In genomic region chr3:84715073-84715768, GRCm38 (mm10) we compare ENCODE assay signal across 10 mouse cellular contexts. TPM values are rescaled to one million over a fixed set of nuclear protein-coding genes. Genes with fewer than 3 reads are reported as not detected.
A peak's percentile ranks its signal among the peaks of the same experiment; 100 is the strongest.
DNase-seq lines count a peak whose midpoint lies in the region; ATAC-seq lines count a peak whose summit lies in the region.
"Had no signal": no experiment of that assay in that cellular context is flagged by ENCODE, and none has a peak within 500 bp of the region (broad histone marks: within the 10 kb centered on the region; RNA-seq: fewer than 3 reads in every experiment).

No protein-coding gene starts in this region.

- H3K4me1 ChIP-seq in heart, embryonic 16.5 days (ENCODE audit: control insufficient read depth, insufficient read depth, low read length): no peaks in the 10 kb centered on the region
- H3K4me1 ChIP-seq in heart, embryonic 11.5 days (ENCODE audit: control insufficient read depth, insufficient read depth, low read length): no peaks in the 10 kb centered on the region
- peaks cover 39% of the 10 kb centered on the region for H3K4me1 ChIP-seq in megakaryocyte, embryonic 14.5 days
- H3K4me1 ChIP-seq: forebrain, embryonic 15.5 days; kidney, embryonic 15.5 days had no signal

- 76% methylated on average over 15 of the region's 15 CpGs for WGBS in heart, embryonic 16.5 days
- WGBS in heart, embryonic 11.5 days (ENCODE audit: insufficient replicate concordance): 84% methylated on average over 15 of the region's 15 CpGs

- H3K4me2 ChIP-seq in heart, embryonic 16.5 days (ENCODE audit: low read depth, low read length): no peak overlapping the region
- no peak overlapping the region for H3K4me2 ChIP-seq in heart, embryonic 11.5 days
- H3K4me2 ChIP-seq: forebrain, embryonic 15.5 days; kidney, embryonic 15.5 days had no signal

- DNase-seq in A20 (ENCODE audit: low read depth, low spot score): peak; percentile 85
- no peak for DNase-seq in layer of hippocampus, postnatal 14 days (ENCODE audit: low spot score in 2 of 2)
- no peak for DNase-seq in c-Kit-positive CD71-positive TER-119-positive erythroid progenitor cells, embryonic 14.5 days (ENCODE audit: low spot score)
- no peak for DNase-seq in urinary bladder, postnatal 25 days (ENCODE audit: low spot score)

- H3K9ac ChIP-seq in heart, embryonic 16.5 days (ENCODE audit: low read length): no peak overlapping the region
- no peak overlapping the region for H3K9ac ChIP-seq in heart, embryonic 11.5 days (ENCODE audit: low read depth, low read length)
- H3K9ac ChIP-seq: forebrain, embryonic 15.5 days; kidney, embryonic 15.5 days had no signal

- H3K27ac ChIP-seq in heart, embryonic 16.5 days (ENCODE audit: low read length): no peak overlapping the region
- H3K27ac ChIP-seq in heart, embryonic 11.5 days (ENCODE audit: low read depth, low read length): no peak overlapping the region
- H3K27ac ChIP-seq: forebrain, embryonic 15.5 days; kidney, embryonic 15.5 days had no signal

- peaks cover 8% of the 10 kb centered on the region; the same call in 1 of the 2 replicates for H3K9me3 ChIP-seq in heart, embryonic 16.5 days (replicated peaks; ENCODE audit: control insufficient read depth, low read length)
- H3K9me3 ChIP-seq in heart, embryonic 11.5 days (replicated peaks; ENCODE audit: control insufficient read depth, low read length): peaks cover 4% of the 10 kb centered on the region; the same call in 1 of the 2 replicates
- peaks cover 41% of the 10 kb centered on the region for H3K9me3 ChIP-seq in megakaryocyte, embryonic 14.5 days
- H3K9me3 ChIP-seq: forebrain, embryonic 15.5 days; kidney, embryonic 15.5 days had no signal

- H3K27me3 ChIP-seq in heart, embryonic 16.5 days (ENCODE audit: control insufficient read depth, insufficient read depth, low read length): no peaks in the 10 kb centered on the region
- no peaks in the 10 kb centered on the region for H3K27me3 ChIP-seq in heart, embryonic 11.5 days (ENCODE audit: control insufficient read depth, insufficient read depth, low read length)
- H3K27me3 ChIP-seq in megakaryocyte, embryonic 14.5 days (replicated peaks): peaks cover 56% of the 10 kb centered on the region
- H3K27me3 ChIP-seq: forebrain, embryonic 15.5 days; kidney, embryonic 15.5 days had no signal

- H3K36me3 ChIP-seq in heart, embryonic 16.5 days (ENCODE audit: control insufficient read depth, insufficient read depth): peaks cover 3% of the 10 kb centered on the region; the same call in 1 of the 2 replicates
- no peaks in the 10 kb centered on the region for H3K36me3 ChIP-seq in heart, embryonic 11.5 days (ENCODE audit: control insufficient read depth, insufficient read depth, low read length)
- no peaks in the 10 kb centered on the region for H3K36me3 ChIP-seq in megakaryocyte, embryonic 14.5 days (replicated peaks; ENCODE audit: low read length)
- H3K36me3 ChIP-seq: forebrain, embryonic 15.5 days; kidney, embryonic 15.5 days had no signal

- H3K4me3 ChIP-seq in heart, embryonic 16.5 days (ENCODE audit: low read length): no peak overlapping the region
- no peak overlapping the region for H3K4me3 ChIP-seq in heart, embryonic 11.5 days (ENCODE audit: low read depth, low read length)
- peak overlapping the region; percentile 86 for H3K4me3 ChIP-seq in megakaryocyte, embryonic 14.5 days (replicated peaks)
- H3K4me3 ChIP-seq: forebrain, embryonic 15.5 days; kidney, embryonic 15.5 days had no signal

- ATAC-seq in heart, embryonic 16.5 days (replicated peaks; ENCODE audit: extremely low read depth, insufficient read depth, low FRiP score): 0 out of 2 replicates have a peak, but pooled peaks have one; percentile 4
- ATAC-seq in heart, embryonic 11.5 days (replicated peaks; ENCODE audit: insufficient number of reproducible peaks, low FRiP score, low TSS enrichment): no peak
- peak; percentile 95 for ATAC-seq in activated CD4-positive, CD25-positive, alpha-beta regulatory T cell, adult 4 months
- ATAC-seq: forebrain, embryonic 15.5 days had no signal

RNA-seq across cellular contexts. Expression of gene Tmem154, which starts 49.2 kb away (rescaled TPM):
- 2.0 and 3.1 TPM in 2 replicates for polyA plus RNA-seq in heart, embryonic 16.5 days (2015; fragmentation: Nextera tagmentation; extraction: Ambion mirVana)
- 0.44 and 0.49 TPM in 2 replicates for polyA plus RNA-seq in heart, embryonic 11.5 days (2014; fragmentation: Nextera tagmentation; extraction: Ambion mirVana)
- polyA plus RNA-seq in activated CD4-positive, CD25-positive, alpha-beta regulatory T cell, adult 4 months (2017; shearing (Covaris generic)): 100 to 1,000 TPM; 124 to 153 TPM
- polyA plus RNA-seq in megakaryocyte, embryonic 14.5 days (2012; ENCODE audit: insufficient read depth, low replicate concordance): 0.49 TPM in 1 of 2 replicates, not detected in the other
- under 1 TPM; 0.74 to 0.76 TPM for total RNA-seq in layer of hippocampus, postnatal 14 days (2021)

Comparison
In these comparisons a context has a peak if more than half of its experiments do, and no peak if none do; other contexts are left out.
1. RNA of gene Tmem154, which starts 49.2 kb away (polyA plus RNA-seq): 124 to 153 TPM in activated CD4-positive, CD25-positive, alpha-beta regulatory T cell, adult 4 months; 2.0 to 3.1 TPM in heart, embryonic 16.5 days, 0.49 TPM in megakaryocyte, embryonic 14.5 days and 0.44 to 0.49 TPM in heart, embryonic 11.5 days; every median in the first group is over 10 times any median in the second.